Mouse (Mus musculus) left cerebral cortex, adult 9 months (tissue): ENCODE data around the gene Gnpat.

Experiments used
- DNase-seq, 2 experiments: peaks; one replicate each; pipeline ENCODE4 v3.0.0; 2022; ENCODE audit warnings: low spot score in 2 of 2

The Gnpat gene

DNA sequence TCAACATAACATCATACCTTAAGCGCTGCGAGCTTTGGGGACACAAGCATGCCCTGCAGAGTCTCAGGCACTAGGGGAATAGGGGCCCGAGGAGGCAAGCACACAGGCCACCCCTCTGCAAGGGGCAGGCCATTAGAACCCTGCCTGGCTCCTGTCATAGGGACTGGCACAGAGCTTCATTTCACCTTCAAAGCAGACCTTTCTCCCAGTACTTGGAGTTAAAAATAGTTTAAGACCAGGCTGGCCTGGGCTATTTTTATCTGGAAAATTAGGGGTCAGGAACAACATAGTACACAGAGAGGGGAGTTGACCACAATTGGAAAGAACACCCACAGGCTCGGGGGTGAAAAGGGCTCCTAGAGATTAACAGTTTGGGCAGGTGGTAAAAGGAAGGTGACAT is 74.5 kb downstream of the Gnpat start:
- DNase-seq, result no peak
